Comparison of ENCODE assay signal across 17 mouse cellular contexts in genomic region chr6:52473924-52474323, GRCm38 (mm10).
DNase-seq lines count a peak whose midpoint lies in the region; ATAC-seq lines count a peak whose summit lies in the region.
"Had no signal": no experiment of that assay in that cellular context is flagged by ENCODE, and none has a peak within 500 bp of the region (broad histone marks: within the 10 kb centered on the region; RNA-seq: fewer than 3 reads in every experiment).

No protein-coding gene starts in this region.

- no peaks in the 10 kb centered on the region for H3K27me3 ChIP-seq in stomach, embryonic 15.5 days (replicated peaks)
- H3K27me3 ChIP-seq: hindbrain, embryonic 12.5 days; lung, embryonic 15.5 days had no signal

- peak overlapping the region; percentile 8; the same call in 1 of the 2 replicates for H3K4me2 ChIP-seq in stomach, embryonic 15.5 days
- H3K4me2 ChIP-seq: hindbrain, embryonic 12.5 days; limb, embryonic 13.5 days; lung, embryonic 15.5 days; midbrain, embryonic 11.5 days had no signal

- H3K9ac ChIP-seq in stomach, embryonic 15.5 days = no peak overlapping the region
- H3K9ac ChIP-seq: hindbrain, embryonic 12.5 days; limb, embryonic 13.5 days; lung, embryonic 15.5 days had no signal

- no peak overlapping the region for H3K4me3 ChIP-seq in stomach, embryonic 15.5 days (replicated peaks)
- H3K4me3 ChIP-seq: embryonic facial prominence, embryonic 10.5 days; hindbrain, embryonic 12.5 days; limb, embryonic 13.5 days; lung, embryonic 15.5 days had no signal

- WGBS in stomach, embryonic 15.5 days = 31% methylated on average over 11 of the region's 11 CpGs

- no peaks in the 10 kb centered on the region for H3K9me3 ChIP-seq in stomach, embryonic 15.5 days
- H3K9me3 ChIP-seq: embryonic facial prominence, embryonic 10.5 days; hindbrain, embryonic 12.5 days; limb, embryonic 13.5 days; lung, embryonic 15.5 days had no signal

- intact Hi-C loops in heart, postnatal 10 days (cut with DNase I) = no loop called here

- no peaks in the 10 kb centered on the region for H3K36me3 ChIP-seq in stomach, embryonic 15.5 days
- H3K36me3 ChIP-seq: embryonic facial prominence, embryonic 10.5 days; hindbrain, embryonic 12.5 days; limb, embryonic 13.5 days; lung, embryonic 15.5 days had no signal

- peak; percentile 70 for DNase-seq in heart, adult 11 months
- DNase-seq in heart, postnatal 10 days = no peak
- peak; percentile 11 for DNase-seq in lung, postnatal 10 days
- no peak for DNase-seq in lung, postnatal 4 days
- DNase-seq in kidney, adult 8-10 months = no peak
- no peak for DNase-seq in urinary bladder, adult 18-20 months (ENCODE audit: low spot score in 2 of 2)
- DNase-seq: adrenal gland, postnatal 14 days; cerebellum, postnatal 10 days; kidney, adult 2 months; thymus, postnatal 14 days had no signal

- ATAC-seq in common myeloid progenitor, adult 5-6 weeks (replicated peaks; ENCODE audit: low read depth, poor library complexity, severe bottlenecking) = 0 out of 2 replicates have a peak, but pooled peaks have one; percentile 27
- ATAC-seq in stomach, embryonic 15.5 days (ENCODE audit: insufficient read depth, low FRiP score, low read depth) = no peak

- no peak overlapping the region for H3K27ac ChIP-seq in stomach, embryonic 15.5 days
- H3K27ac ChIP-seq: embryonic facial prominence, embryonic 10.5 days; hindbrain, embryonic 12.5 days; limb, embryonic 13.5 days; lung, embryonic 15.5 days had no signal

- peaks cover 10% of the 10 kb centered on the region; the same call in 1 of the 2 replicates for H3K4me1 ChIP-seq in stomach, embryonic 15.5 days

Comparison
In these comparisons a context has a peak if more than half of its experiments do, and no peak if none do; other contexts are left out.
1. DNase-seq: peak in heart, adult 11 months (single experiment) and lung, postnatal 10 days (single experiment); none in heart, postnatal 10 days (0 of 2), lung, postnatal 4 days (0 of 2), kidney, adult 8-10 months (0 of 2) and urinary bladder, adult 18-20 months (0 of 2).